Mouse (Mus musculus): Measurements from ENCODE around the gene Sec16b. TPM values are rescaled to one million over a fixed set of nuclear protein-coding genes. Genes with fewer than 3 reads are reported as not detected.

The Sec16b gene
- 1.6 TPM in 1 of 2 replicates, not detected in the other for polyA plus RNA-seq (2011; ENCODE audit: insufficient read depth, insufficient read length, low replicate concordance, missing spikeins)

DNA sequence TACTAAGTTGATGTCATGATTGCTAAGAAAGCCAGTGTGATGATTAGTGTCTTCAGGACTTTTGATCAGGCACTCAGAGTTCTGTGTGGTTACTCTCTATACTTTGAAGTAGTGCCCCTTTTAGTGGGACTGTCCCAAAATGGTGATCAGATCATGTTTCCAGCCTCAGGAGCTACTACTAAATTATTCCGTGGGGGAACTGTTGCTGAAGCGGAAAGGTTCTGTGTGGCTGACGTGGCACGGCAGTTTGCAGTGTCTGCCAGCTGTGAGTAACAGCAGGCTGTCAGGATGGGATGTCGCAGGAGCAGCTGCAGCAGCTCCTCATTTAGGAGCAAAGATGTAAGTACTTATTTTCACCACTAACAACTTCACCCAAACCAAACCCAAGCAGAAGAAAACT lies at the start of gene Sec16b:
Sec16b (plus strand) TSS at position 207 of the 400 bp plus-strand sequence.
- Histone ChIP-seq H3K4me3 (replicated peaks; ENCODE audit: control insufficient read depth, low read depth, low read length) (no peak within 1 kb of the TSS), H3K4me1 (ENCODE audit: control insufficient read depth, insufficient read depth, low read length) (no peaks in the 10 kb centered on the region), H3K27ac (ENCODE audit: control insufficient read depth, insufficient read depth, low read depth, low read length, poor library complexity) (no peak within 1 kb of the TSS)
- TF ChIP-seq POLR2A (IDR thresholded peaks at IDR 0.05; ENCODE audit: borderline replicate concordance, control insufficient read depth, low read depth, low read length) = no peak
- TF ChIP-seq CTCF (IDR thresholded peaks at IDR 0.05; ENCODE audit: control insufficient read depth, insufficient read depth, low read length) = no peak
- WGBS = 81% methylated on average over 5 of the region's 5 CpGs

DNA sequence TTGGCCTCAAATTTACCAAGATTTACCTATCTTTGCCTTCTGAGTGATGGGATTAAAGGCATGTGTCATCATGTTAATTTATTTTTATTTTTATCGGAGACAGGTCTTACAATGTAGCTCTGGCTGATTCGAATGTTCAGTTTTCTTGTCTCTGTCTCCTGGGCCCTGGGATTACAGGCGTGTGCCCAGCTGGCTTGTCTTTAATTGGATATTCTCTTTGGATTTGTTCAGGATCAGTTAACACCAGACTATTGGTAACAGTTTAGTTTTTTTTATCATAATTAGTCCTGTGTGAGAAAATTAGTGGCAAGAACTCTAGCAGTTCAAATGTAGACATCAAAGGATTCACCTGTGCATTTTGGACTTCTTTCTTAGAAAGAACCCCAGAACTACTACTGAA lies 48.7 kb upstream of the Sec16b start:
- Histone ChIP-seq H3K4me3 (replicated peaks; ENCODE audit: control insufficient read depth, low read depth, low read length) (no peak overlapping the region), H3K27ac (ENCODE audit: control insufficient read depth, insufficient read depth, low read depth, low read length, poor library complexity) (no peak overlapping the region), H3K4me1 (ENCODE audit: control insufficient read depth, insufficient read depth, low read length) (no peaks in the 10 kb centered on the region)
- no peak for TF ChIP-seq CTCF (IDR thresholded peaks at IDR 0.05; ENCODE audit: control insufficient read depth, insufficient read depth, low read length)
- no peak for TF ChIP-seq POLR2A (IDR thresholded peaks at IDR 0.05; ENCODE audit: borderline replicate concordance, control insufficient read depth, low read depth, low read length)
- 88% methylated on average over 3 of the region's 3 CpGs for WGBS

DNA sequence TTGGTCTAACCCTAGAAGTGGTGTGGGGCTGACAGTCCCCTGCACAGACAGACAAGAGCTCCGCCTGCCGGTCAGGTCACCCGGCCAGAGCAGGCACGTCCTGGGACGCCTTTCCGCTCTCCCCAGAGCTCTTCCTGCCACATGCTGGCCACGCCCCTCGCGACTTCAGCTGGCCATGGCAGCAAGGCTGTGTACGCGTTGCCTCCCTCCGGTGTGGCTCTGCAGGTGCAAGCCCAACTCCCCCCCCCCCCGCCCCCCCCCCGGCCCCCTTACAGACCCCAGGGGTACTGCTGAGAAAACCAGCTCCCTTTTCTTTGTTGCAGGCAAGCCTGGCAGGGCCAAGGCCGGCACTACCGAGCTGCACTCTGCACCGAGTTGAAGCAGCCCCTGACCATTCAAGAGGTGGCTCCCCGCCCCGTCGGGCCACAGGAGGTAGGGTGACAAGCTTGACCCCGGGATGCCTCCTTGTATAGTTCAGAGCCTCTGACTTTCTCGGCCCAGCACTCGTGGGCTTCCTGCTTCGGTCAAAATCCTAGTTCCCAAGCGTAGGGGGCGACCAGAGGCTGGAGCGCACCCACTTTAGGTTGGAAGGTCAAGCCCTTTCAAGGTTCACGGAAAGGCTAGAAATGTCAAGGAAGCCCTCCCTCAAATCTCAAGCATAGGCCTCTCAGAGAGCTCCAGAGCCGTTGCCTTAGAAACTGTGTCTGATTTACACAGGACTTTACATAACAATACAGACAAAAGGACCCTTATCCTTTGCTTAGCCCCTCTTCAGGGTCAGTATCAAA lies 47.9 kb upstream of the Sec16b start, which contains the start of gene Cryzl2:
Cryzl2 (plus strand) TSS at position 157 of the 788 bp plus-strand sequence.
- H3K4me3 ChIP-seq (replicated peaks; ENCODE audit: control insufficient read depth, low read depth, low read length) = peak within 1 kb of the TSS; percentile 57
- no peaks in the 10 kb centered on the region; the same call in 1 of the 2 replicates for H3K4me1 ChIP-seq (ENCODE audit: control insufficient read depth, insufficient read depth, low read length)
- TF ChIP-seq POLR2A (IDR thresholded peaks at IDR 0.05; ENCODE audit: borderline replicate concordance, control insufficient read depth, low read depth, low read length) (peak; percentile 58; the same call in 1 of the 2 replicates), CTCF (IDR thresholded peaks at IDR 0.05; ENCODE audit: control insufficient read depth, insufficient read depth, low read length) (peak; percentile 80)
- WGBS = 11% methylated on average over 28 of the region's 29 CpGs
- no peak within 1 kb of the TSS for H3K27ac ChIP-seq (ENCODE audit: control insufficient read depth, insufficient read depth, low read depth, low read length, poor library complexity)

DNA sequence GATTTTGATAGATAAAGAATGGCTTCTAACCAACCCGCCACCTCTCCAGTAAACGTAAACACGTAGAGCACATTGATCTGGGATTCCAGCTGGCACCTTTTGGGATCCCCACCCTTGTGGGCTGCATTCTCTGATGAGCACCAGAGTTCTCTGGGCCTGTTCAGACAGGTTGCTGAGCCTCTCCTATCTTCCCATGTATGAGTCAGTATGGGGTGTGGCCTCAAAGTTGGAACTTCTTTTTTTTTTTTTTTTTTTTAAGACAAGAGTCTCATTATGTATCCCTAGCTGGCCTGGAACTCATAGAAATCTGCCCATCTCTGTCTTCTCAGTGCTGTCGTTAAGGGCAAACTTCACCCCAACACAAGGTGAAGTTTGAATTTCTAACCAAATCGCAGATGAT lies 46.6 kb upstream of the Sec16b start:
- Histone ChIP-seq H3K4me1 (ENCODE audit: control insufficient read depth, insufficient read depth, low read length) (no peaks in the 10 kb centered on the region; the same call in 1 of the 2 replicates), H3K4me3 (replicated peaks; ENCODE audit: control insufficient read depth, low read depth, low read length) (no peak overlapping the region), H3K27ac (ENCODE audit: control insufficient read depth, insufficient read depth, low read depth, low read length, poor library complexity) (no peak overlapping the region)
- 87% methylated on average over 5 of the region's 5 CpGs for WGBS
- TF ChIP-seq CTCF (IDR thresholded peaks at IDR 0.05; ENCODE audit: control insufficient read depth, insufficient read depth, low read length) (no peak), POLR2A (IDR thresholded peaks at IDR 0.05; ENCODE audit: borderline replicate concordance, control insufficient read depth, low read depth, low read length) (no peak)

DNA sequence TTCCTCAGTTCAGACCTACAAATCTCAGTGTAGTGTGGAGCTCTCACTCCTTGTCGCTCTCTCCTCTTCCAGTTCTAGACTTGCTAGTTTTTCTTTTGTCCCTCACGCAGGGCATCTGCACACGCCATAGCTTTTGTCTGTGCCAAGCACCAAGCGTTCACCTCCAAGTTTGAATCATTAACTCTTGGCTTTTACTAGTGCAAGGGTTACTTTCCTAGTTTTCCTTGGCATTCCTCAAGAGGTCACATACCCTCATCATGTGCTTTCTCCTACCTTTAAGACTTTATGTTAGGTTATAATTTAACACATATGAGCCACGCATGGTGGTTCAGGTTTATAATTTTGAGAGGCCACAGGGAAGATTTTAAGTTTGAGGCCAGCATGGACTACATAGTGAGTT lies 45.3 kb upstream of the Sec16b start:
- no peak for TF ChIP-seq CTCF (IDR thresholded peaks at IDR 0.05; ENCODE audit: control insufficient read depth, insufficient read depth, low read length)
- no peak for TF ChIP-seq POLR2A (IDR thresholded peaks at IDR 0.05; ENCODE audit: borderline replicate concordance, control insufficient read depth, low read depth, low read length)
- 90% methylated on average over 5 of the region's 5 CpGs for WGBS
- no peak overlapping the region for H3K4me3 ChIP-seq (replicated peaks; ENCODE audit: control insufficient read depth, low read depth, low read length)
- H3K4me1 ChIP-seq (ENCODE audit: control insufficient read depth, insufficient read depth, low read length) = no peaks in the 10 kb centered on the region; the same call in 1 of the 2 replicates
- H3K27ac ChIP-seq (ENCODE audit: control insufficient read depth, insufficient read depth, low read depth, low read length, poor library complexity) = no peak overlapping the region

GRCm38 (mm10) chr1:157462336-157462735 lies 44.2 kb upstream of the Sec16b start:
- Histone ChIP-seq H3K4me1 (ENCODE audit: control insufficient read depth, insufficient read depth, low read length) (no peaks in the 10 kb centered on the region; the same call in 1 of the 2 replicates), H3K4me3 (replicated peaks; ENCODE audit: control insufficient read depth, low read depth, low read length) (no peak overlapping the region), H3K27ac (ENCODE audit: control insufficient read depth, insufficient read depth, low read depth, low read length, poor library complexity) (no peak overlapping the region)
- 67% methylated on average over 3 of the region's 3 CpGs for WGBS
- no peak for TF ChIP-seq POLR2A (IDR thresholded peaks at IDR 0.05; ENCODE audit: borderline replicate concordance, control insufficient read depth, low read depth, low read length)
- no peak for TF ChIP-seq CTCF (IDR thresholded peaks at IDR 0.05; ENCODE audit: control insufficient read depth, insufficient read depth, low read length)

DNA sequence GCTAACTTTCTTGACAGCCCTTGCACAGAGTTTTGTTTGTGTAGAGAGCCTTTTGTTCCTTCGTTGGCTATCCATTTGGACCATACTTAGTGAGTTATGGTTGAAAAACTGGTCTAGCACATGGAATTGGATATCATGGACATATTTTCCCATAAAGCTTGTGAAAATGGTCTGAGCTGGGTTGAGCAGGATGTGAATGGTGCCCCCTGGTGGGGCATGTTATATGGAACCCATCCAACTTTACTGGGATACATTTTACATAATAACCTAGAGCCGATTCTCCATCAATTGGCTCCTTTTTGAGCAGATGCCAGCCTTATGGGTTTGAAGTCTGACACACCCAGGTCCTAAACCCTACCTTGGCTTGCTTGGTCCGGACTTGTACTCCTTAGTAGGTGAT lies 41.3 kb upstream of the Sec16b start:
- TF ChIP-seq CTCF (IDR thresholded peaks at IDR 0.05; ENCODE audit: control insufficient read depth, insufficient read depth, low read length) (peak; percentile 22; the same call in 1 of the 2 replicates), POLR2A (IDR thresholded peaks at IDR 0.05; ENCODE audit: borderline replicate concordance, control insufficient read depth, low read depth, low read length) (no peak)
- H3K4me1 ChIP-seq (ENCODE audit: control insufficient read depth, insufficient read depth, low read length) = peaks cover 1% of the 10 kb centered on the region; the same call in 1 of the 2 replicates
- no peak overlapping the region for H3K4me3 ChIP-seq (replicated peaks; ENCODE audit: control insufficient read depth, low read depth, low read length)
- no peak overlapping the region for H3K27ac ChIP-seq (ENCODE audit: control insufficient read depth, insufficient read depth, low read depth, low read length, poor library complexity)
- 80% methylated on average over 3 of the region's 3 CpGs for WGBS

GRCm38 (mm10) chr1:157467866-157468265 lies 38.7 kb upstream of the Sec16b start:
- peaks cover 1% of the 10 kb centered on the region; the same call in 1 of the 2 replicates for H3K4me1 ChIP-seq (ENCODE audit: control insufficient read depth, insufficient read depth, low read length)
- 86% methylated on average over 8 of the region's 8 CpGs for WGBS
- TF ChIP-seq CTCF (IDR thresholded peaks at IDR 0.05; ENCODE audit: control insufficient read depth, insufficient read depth, low read length) (no peak), POLR2A (IDR thresholded peaks at IDR 0.05; ENCODE audit: borderline replicate concordance, control insufficient read depth, low read depth, low read length) (no peak)
- H3K27ac ChIP-seq (ENCODE audit: control insufficient read depth, insufficient read depth, low read depth, low read length, poor library complexity) = no peak overlapping the region
- H3K4me3 ChIP-seq (replicated peaks; ENCODE audit: control insufficient read depth, low read depth, low read length) = no peak overlapping the region
